Mouse (Mus musculus) heart, adult 2 months (tissue): ENCODE data around the gene Bcas3.

Experiments used
- CTCF ChIP-seq: fragments of 200-600 bp; IDR thresholded peaks from 2 replicates; pipeline ENCODE4 v1.8.1; 2022; ENCODE audit warnings: antibody characterized with exemption, mild to moderate bottlenecking, moderate library complexity
- EP300 ChIP-seq: fragments of 200-500 bp; IDR thresholded peaks from 2 replicates; pipeline ENCODE4 v1.6.1; 2011; ENCODE audit warnings: low read depth, low read length, control low read depth; ENCODE audit not compliant: insufficient read depth
- POLR2A ChIP-seq: fragments of 200-500 bp; IDR thresholded peaks from 2 replicates; pipeline ENCODE4 v1.6.1; 2011; ENCODE audit warnings: mild to moderate bottlenecking, low read depth, low read length, control low read depth; ENCODE audit not compliant: insufficient read depth

- TF ChIP-seq EP300, result no peak
- no peak for TF ChIP-seq CTCF
- no peak for TF ChIP-seq POLR2A
Observed at GRCm38 (mm10) chr11:85339173-85339831, 13.7 kb upstream of the Bcas3 start.
